Mouse (Mus musculus): ENCODE measurements around the gene Fbxw9. TPM values are rescaled to one million over a fixed set of nuclear protein-coding genes. Genes with fewer than 3 reads are reported as not detected.

Gene Fbxw9
- 36.0 and 48.0 TPM in 2 replicates for polyA plus RNA-seq (2012; rRNA removed; ENCODE audit: low replicate concordance)

DNA sequence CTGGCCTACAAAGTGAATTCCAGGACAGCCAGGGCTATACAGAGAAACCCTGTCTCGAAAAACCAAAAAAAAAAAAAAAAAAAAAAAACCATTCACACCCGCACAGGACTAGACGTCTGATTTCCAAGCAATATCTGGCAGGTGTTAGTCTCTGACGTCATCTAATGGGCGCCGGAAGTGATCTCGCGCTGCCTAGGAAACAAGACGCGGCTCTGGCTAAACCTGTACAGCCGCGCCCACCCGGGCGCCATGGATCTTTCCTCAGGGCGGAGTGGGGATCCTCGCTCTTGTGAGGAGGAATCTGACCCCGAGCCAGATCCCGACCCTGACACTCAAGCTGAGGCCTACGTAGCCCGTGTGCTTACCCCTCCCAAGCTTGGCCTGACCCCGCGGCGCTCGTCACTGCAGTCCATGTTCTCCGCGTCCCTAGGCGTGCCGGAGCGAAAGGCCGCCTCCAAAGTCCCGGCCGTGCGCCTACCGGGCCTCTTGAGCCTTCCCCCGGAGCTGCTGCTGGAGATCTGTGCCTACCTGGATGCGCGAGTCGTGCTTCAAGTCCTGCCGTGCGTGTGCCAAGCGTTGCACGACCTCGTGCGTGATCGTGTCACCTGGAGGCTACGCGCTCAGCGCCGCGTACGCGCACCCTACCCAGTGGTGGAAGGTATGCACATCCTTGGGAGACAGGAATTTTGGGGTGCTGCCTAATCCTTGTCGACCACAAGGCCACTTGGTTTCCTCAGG, at the start of gene Fbxw9:
TSS of gene Fbxw9 (plus strand) at position 177 of the 738 bp plus-strand sequence.

GRCm38 (mm10) chr8:85014431-85014830, 45.4 kb upstream of the Fbxw9 start, which contains the start of gene Best2:
Gene Best2 (minus strand): TSS chr8:85014531.

DNA sequence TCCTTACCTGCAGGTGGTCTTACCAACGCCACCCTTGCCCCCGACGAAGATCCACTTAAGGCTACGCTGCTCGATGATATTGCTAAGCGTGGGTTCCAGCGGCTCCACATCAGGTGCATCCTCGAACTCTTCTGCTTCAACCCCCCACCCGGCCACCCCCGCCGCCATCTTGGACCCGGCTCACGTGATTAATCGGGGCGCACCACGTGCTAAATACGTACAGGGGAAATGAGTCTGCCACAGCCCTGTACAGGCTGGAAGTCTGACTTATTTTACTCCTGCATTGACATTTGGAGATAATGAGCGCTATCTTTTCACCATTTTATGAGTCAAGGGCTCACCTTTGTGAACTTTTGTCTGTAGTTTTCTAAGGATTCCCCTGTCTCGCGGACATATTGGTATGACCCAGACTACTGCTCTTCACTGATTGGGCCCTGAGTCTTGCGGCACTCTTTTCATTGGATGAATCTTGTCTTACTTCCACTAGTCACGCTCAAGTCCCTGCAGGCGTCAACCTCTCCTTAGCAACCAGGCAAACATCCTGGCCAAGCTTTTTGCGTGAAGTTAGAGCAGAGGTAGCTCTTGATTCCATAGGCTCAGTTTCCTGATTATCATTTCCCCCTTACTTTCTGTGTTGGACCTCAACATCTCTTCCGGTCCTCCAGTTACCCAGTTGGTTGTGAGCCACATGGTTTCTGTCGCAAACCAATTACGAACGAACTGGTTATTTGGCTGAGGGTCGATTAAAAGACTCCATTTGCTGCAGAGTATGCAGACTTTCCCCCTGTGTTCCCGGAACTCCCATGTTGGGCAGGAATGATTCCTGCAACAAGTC, 34.5 kb upstream of the Fbxw9 start, which contains the start of gene Asna1:
TSS of gene Asna1 (minus strand) at position 184 of the 835 bp plus-strand sequence.

GRCm38 (mm10) chr8:85026670-85027515, 33.0 kb upstream of the Fbxw9 start, which contains the start of gene Trir:
Gene Trir (plus strand): TSS chr8:85026823.

GRCm38 (mm10) chr8:85036718-85037365, 23.0 kb upstream of the Fbxw9 start, which contains the start of gene Tnpo2:
Gene Tnpo2 (plus strand): TSS chr8:85036915.

DNA sequence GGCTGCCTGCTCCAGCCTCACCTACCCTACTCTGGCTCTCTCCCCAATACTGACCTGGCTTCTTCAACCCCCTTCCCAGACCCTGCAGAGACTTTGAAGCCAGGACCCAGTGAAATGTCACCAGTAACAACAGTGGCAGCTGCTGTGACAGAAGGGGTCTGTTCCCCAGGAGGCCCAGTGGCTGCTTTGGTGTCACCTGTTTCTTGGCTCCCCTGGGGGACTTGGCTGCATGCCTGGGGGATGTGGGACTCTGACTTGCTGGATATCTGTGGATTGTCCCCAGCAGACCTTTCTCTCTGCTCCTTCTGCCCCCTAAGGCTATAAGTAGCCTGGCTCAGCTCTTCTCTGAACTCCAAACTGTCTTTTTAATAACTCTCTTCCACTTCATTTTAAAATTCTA, 8.1 kb downstream of the Fbxw9 start, which contains the start of gene Gm5741:
TSS of gene Gm5741 (minus strand) at position 1 of the 400 bp plus-strand sequence.

DNA sequence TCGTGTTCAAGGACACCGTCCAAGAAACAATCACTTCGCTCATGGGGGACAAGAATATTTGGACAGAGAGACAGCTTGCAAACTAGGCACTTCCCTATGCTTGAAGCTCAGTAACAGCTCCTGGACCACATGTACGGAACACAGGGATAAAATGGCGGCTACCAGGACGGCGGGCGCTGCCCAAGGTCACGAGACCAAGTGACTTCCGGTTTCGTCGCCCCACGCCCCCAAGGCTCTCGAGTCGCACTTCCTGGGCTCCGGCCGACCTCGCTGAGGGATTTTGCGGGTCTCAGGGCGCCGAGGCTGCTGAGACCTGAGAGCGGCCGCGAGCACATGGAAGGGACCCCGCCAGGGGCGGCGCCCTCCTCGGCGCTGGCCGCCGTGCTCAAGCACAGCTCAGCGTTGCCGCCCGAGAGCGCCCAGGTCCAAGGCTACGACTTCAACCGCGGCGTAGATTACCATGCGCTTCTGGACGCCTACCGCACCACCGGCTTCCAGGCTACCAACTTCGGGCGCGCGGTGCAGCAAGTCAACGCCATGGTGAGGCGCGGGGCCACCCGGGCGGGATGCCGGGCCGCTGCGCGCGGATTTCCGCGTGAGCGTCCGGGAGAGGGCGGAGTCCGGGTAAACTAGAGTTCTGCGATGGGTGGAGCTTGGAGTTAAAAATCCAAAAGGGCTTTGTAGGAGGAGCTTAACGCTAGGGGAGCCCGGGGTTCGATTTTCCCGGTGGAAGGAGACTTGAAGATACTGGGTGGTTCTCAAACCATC, 11.8 kb downstream of the Fbxw9 start, which contains the start of gene Dhps:
TSS of gene Dhps (plus strand) at position 244 of the 768 bp plus-strand sequence.

GRCm38 (mm10) chr8:85080532-85081215, 20.8 kb downstream of the Fbxw9 start, which contains the start of gene Wdr83os:
Gene Wdr83os (plus strand): TSS chr8:85080740.

GRCm38 (mm10) chr8:85081216-85081555, 21.3 kb downstream of the Fbxw9 start, which contains the start of gene Wdr83:
Gene Wdr83 (minus strand): TSS chr8:85081306.

DNA sequence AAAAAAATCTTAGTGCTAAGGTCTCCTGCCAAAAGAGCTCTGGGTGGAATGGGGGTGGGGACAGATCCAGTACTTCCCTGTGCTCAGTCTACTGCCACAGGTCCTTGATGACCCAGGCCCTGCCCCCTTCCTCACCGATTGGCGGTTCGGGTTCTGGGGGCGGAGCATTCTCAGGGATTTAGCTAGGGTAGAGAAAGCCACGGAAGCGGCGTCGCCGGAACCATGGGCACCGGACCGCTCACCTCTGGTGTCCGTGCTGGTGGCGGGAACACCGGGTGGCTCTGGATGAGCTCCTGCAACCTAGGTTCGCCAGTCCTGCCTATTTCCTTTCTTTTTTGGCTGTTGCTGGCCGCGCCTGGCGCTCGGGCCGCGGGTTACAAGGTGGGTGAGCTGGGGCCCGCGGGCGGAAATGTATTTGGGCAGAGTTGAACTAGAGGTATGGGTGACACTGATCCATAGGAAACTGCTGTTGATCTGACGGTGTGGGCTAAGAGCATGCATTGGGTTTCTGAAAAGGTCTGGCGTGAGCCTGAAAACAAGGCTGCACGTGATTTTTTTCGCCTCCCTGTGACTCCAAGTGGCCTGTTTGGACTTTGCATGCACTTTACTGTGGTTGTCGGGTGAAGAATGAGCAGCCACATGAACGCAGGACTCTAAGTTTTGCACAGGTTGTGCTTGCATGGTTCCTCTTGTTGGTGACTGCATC, 23.4 kb downstream of the Fbxw9 start, which contains the start of gene Man2b1:
TSS of gene Man2b1 (plus strand) at position 163 of the 706 bp plus-strand sequence.

Other genes with a start within 250 kb of the Fbxw9 start
- 4.0 TPM in 2 replicates for gene Dand5, start 237.2 kb upstream of the Fbxw9 start, polyA plus RNA-seq (2012; rRNA removed; ENCODE audit: low replicate concordance)
- 10.2 and 33.6 TPM in 2 replicates for gene Gadd45gip1, start 228.5 kb upstream of the Fbxw9 start, polyA plus RNA-seq (2012; rRNA removed; ENCODE audit: low replicate concordance)
- gene Rad23a, start 219.4 kb upstream of the Fbxw9 start, polyA plus RNA-seq (2012; rRNA removed; ENCODE audit: low replicate concordance): 104 and 105 TPM in 2 replicates
- gene Calr, start 213.1 kb upstream of the Fbxw9 start, polyA plus RNA-seq (2012; rRNA removed; ENCODE audit: low replicate concordance): 216 and 341 TPM in 2 replicates
- gene Farsa, start 203.1 kb upstream of the Fbxw9 start, polyA plus RNA-seq (2012; rRNA removed; ENCODE audit: low replicate concordance): 43.3 and 77.7 TPM in 2 replicates
- 1.1 and 2.7 TPM in 2 replicates for gene Syce2, start 187.9 kb upstream of the Fbxw9 start, polyA plus RNA-seq (2012; rRNA removed; ENCODE audit: low replicate concordance)
- gene Gcdh, start 166.1 kb upstream of the Fbxw9 start, polyA plus RNA-seq (2012; rRNA removed; ENCODE audit: low replicate concordance): 87.4 and 112 TPM in 2 replicates
- 0.22 and 0.30 TPM in 2 replicates for gene Klf1, start 158.1 kb upstream of the Fbxw9 start, polyA plus RNA-seq (2012; rRNA removed; ENCODE audit: low replicate concordance)
- gene Dnase2a, start 151.5 kb upstream of the Fbxw9 start, polyA plus RNA-seq (2012; rRNA removed; ENCODE audit: low replicate concordance): 29.4 and 31.5 TPM in 2 replicates
- gene Mast1, start 122.7 kb upstream of the Fbxw9 start, polyA plus RNA-seq (2012; rRNA removed; ENCODE audit: low replicate concordance): 0.03 and 0.10 TPM in 2 replicates
- gene Rtbdn, start 113.1 kb upstream of the Fbxw9 start, polyA plus RNA-seq (2012; rRNA removed; ENCODE audit: low replicate concordance): not detected in 2 replicates
- gene Gm49661, start 90.6 kb upstream of the Fbxw9 start, polyA plus RNA-seq (2012; rRNA removed; ENCODE audit: low replicate concordance): not detected in 2 replicates
- 246 and 252 TPM in 2 replicates for gene Prdx2, start 90.5 kb upstream of the Fbxw9 start, polyA plus RNA-seq (2012; rRNA removed; ENCODE audit: low replicate concordance)
- 38.6 and 47.8 TPM in 2 replicates for gene Rnaseh2a, start 90.3 kb upstream of the Fbxw9 start, polyA plus RNA-seq (2012; rRNA removed; ENCODE audit: low replicate concordance)
- 35.0 and 39.1 TPM in 2 replicates for gene Junb, start 81.3 kb upstream of the Fbxw9 start, polyA plus RNA-seq (2012; rRNA removed; ENCODE audit: low replicate concordance)
- gene Hook2, start 69.5 kb upstream of the Fbxw9 start, polyA plus RNA-seq (2012; rRNA removed; ENCODE audit: low replicate concordance): 2.5 and 10.6 TPM in 2 replicates
- not detected in 2 replicates for gene Best2, start 45.5 kb upstream of the Fbxw9 start, polyA plus RNA-seq (2012; rRNA removed; ENCODE audit: low replicate concordance)
- gene Asna1, start 34.8 kb upstream of the Fbxw9 start, polyA plus RNA-seq (2012; rRNA removed; ENCODE audit: low replicate concordance): 184 and 205 TPM in 2 replicates
- gene Trir, start 33.2 kb upstream of the Fbxw9 start, polyA plus RNA-seq (2012; rRNA removed; ENCODE audit: low replicate concordance): 61.2 and 143 TPM in 2 replicates
- 74.9 and 104 TPM in 2 replicates for gene Tnpo2, start 23.1 kb upstream of the Fbxw9 start, polyA plus RNA-seq (2012; rRNA removed; ENCODE audit: low replicate concordance)
- 0.85 TPM in 1 of 2 replicates, not detected in the other for gene Gm5741, start 7.9 kb downstream of the Fbxw9 start, polyA plus RNA-seq (2012; rRNA removed; ENCODE audit: low replicate concordance)
- 31.5 and 54.1 TPM in 2 replicates for gene Dhps, start 11.7 kb downstream of the Fbxw9 start, polyA plus RNA-seq (2012; rRNA removed; ENCODE audit: low replicate concordance)
- gene Wdr83os, start 20.7 kb downstream of the Fbxw9 start, polyA plus RNA-seq (2012; rRNA removed; ENCODE audit: low replicate concordance): 156 and 164 TPM in 2 replicates
- 33.8 and 37.5 TPM in 2 replicates for gene Wdr83, start 21.3 kb downstream of the Fbxw9 start, polyA plus RNA-seq (2012; rRNA removed; ENCODE audit: low replicate concordance)
- 98.6 and 103 TPM in 2 replicates for gene Man2b1, start 23.2 kb downstream of the Fbxw9 start, polyA plus RNA-seq (2012; rRNA removed; ENCODE audit: low replicate concordance)
- gene Zfp791, start 63.0 kb downstream of the Fbxw9 start, polyA plus RNA-seq (2012; rRNA removed; ENCODE audit: low replicate concordance): 0.86 and 1.5 TPM in 2 replicates
- not detected in 2 replicates for gene Cks1brt, start 91.9 kb downstream of the Fbxw9 start, polyA plus RNA-seq (2012; rRNA removed; ENCODE audit: low replicate concordance)
- gene Olfr371, start 165.9 kb downstream of the Fbxw9 start, polyA plus RNA-seq (2012; rRNA removed; ENCODE audit: low replicate concordance): not detected in 2 replicates
- 16.0 and 20.7 TPM in 2 replicates for gene Orc6, start 239.6 kb downstream of the Fbxw9 start, polyA plus RNA-seq (2012; rRNA removed; ENCODE audit: low replicate concordance)
- 31.2 and 34.6 TPM in 2 replicates for gene Vps35, start 239.7 kb downstream of the Fbxw9 start, polyA plus RNA-seq (2012; rRNA removed; ENCODE audit: low replicate concordance)